Mouse (Mus musculus) embryonic facial prominence, embryonic 15.5 days (tissue): ENCODE results near the gene Snd1. TPM values are rescaled to one million over a fixed set of nuclear protein-coding genes. Genes with fewer than 3 reads are reported as not detected.

ENCODE experiments used
- ATAC-seq: fragments of 200-750 bp; cut with Nextera tagmentation; 2 replicates; pipeline ENCODE4 v1.8.0; 2017; ENCODE audit warnings: low read depth, moderate TSS enrichment; ENCODE audit not compliant: insufficient number of reproducible peaks, low FRiP score, low TSS enrichment
- H3K27ac ChIP-seq: fragments of 300-500 bp; sonication (generic); replicated peaks from 2 replicates; pipeline ENCODE4 v1.5.1; 2015; ENCODE audit warnings: mild to moderate bottlenecking, inconsistent platforms
- H3K27me3 ChIP-seq: fragments of 300-500 bp; sonication (generic); 2 replicates; pipeline ENCODE4 v1.6.1; 2015; ENCODE audit warnings: inconsistent platforms
- H3K36me3 ChIP-seq: fragments of 300-500 bp; sonication (generic); 2 replicates; pipeline ENCODE4 v1.6.1; 2015; ENCODE audit warnings: mild to moderate bottlenecking, inconsistent platforms
- H3K4me1 ChIP-seq: fragments of 300-500 bp; sonication (generic); 2 replicates; pipeline ENCODE4 v1.6.1; 2015; ENCODE audit warnings: inconsistent platforms
- H3K4me2 ChIP-seq: fragments of 300-500 bp; sonication (generic); replicated peaks from 2 replicates; pipeline ENCODE4 v1.6.1; 2015; ENCODE audit warnings: mild to moderate bottlenecking, inconsistent platforms
- H3K4me3 ChIP-seq: fragments of 300-500 bp; sonication (generic); replicated peaks from 2 replicates; pipeline ENCODE4 v1.5.1; 2015; ENCODE audit warnings: mild to moderate bottlenecking, inconsistent platforms
- H3K9ac ChIP-seq: fragments of 300-500 bp; sonication (generic); 2 replicates; pipeline ENCODE4 v1.6.1; 2015; ENCODE audit warnings: inconsistent platforms
- H3K9me3 ChIP-seq: fragments of 300-500 bp; sonication (generic); replicated peaks from 2 replicates; pipeline ENCODE4 v1.6.1; 2016; ENCODE audit warnings: inconsistent platforms
- WGBS: fragments of 180-500 bp; shearing (Covaris S2); methylation state at CpG from one replicate; pipeline ENCODE4 v1.1.7; 2015; 5-methylcytosine and 5-hydroxymethylcytosine counted together
- polyA plus RNA-seq: library from polyadenylated mRNA; unstranded; fragments of >200 nt; fragmentation: Nextera tagmentation; extraction: Ambion mirVana; gene quantifications from 2 replicates; pipeline ENCODE4 v1.2.1, GENCODE M21; 2015

The Snd1 gene
- polyA plus RNA-seq, 1 experiment from 2014 or later, result 112 TPM

GRCm38 (mm10) chr6:28895726-28896125 is 420.8 kb downstream of the Snd1 start:
- Histone ChIP-seq H3K4me2 (no peak overlapping the region), H3K4me3 (no peak overlapping the region), H3K4me1 (0 out of 2 replicates have a peak, but pooled peaks cover 16% of the 10 kb centered on the region), H3K27ac (no peak overlapping the region), H3K9me3 (no peaks in the 10 kb centered on the region), H3K9ac (no peak overlapping the region), H3K36me3 (0 out of 2 replicates have a peak, but pooled peaks cover 8% of the 10 kb centered on the region), H3K27me3 (no peaks in the 10 kb centered on the region)
- ATAC-seq, result no peak
- 75% methylated on average over 6 of the region's 6 CpGs for WGBS

DNA sequence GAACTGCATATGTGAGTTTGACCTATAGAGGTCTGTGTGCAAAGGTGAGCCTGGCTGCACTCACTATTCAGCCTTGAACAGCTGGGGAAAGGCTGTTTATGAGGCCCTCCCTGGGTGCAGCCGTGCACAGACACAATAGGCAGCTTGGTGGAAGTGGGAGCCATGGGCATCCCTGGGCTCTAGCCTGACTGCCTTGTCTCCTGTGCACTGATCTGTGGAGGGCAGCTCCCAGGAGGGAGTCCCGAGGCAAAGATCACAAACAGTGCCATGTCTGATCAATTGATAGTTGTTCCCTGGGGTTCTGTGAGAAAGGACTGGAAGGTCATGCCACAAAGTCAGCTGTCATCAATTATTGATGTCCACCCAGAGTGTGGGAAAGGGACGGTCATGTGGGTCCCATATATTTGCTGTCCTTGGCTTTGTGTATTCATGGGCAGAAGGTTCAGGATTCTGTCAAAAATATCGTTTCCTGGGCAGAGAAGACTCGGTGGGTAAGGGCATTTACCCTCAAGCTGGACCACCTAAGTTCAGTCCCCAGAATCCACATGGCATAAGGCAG is 421.9 kb downstream of the Snd1 start:
- 39% methylated on average over 5 of the region's 5 CpGs for WGBS
- H3K27me3 ChIP-seq, result no peaks in the 10 kb centered on the region

GRCm38 (mm10) chr6:28897326-28898085 is 422.6 kb downstream of the Snd1 start:
- Histone ChIP-seq H3K9ac (no peak overlapping the region), H3K9me3 (no peaks in the 10 kb centered on the region), H3K4me2 (no peak overlapping the region), H3K27ac (no peak overlapping the region), H3K4me1 (0 out of 2 replicates have a peak, but pooled peaks cover 10% of the 10 kb centered on the region), H3K27me3 (no peaks in the 10 kb centered on the region), H3K4me3 (no peak overlapping the region), H3K36me3 (0 out of 2 replicates have a peak, but pooled peaks cover 4% of the 10 kb centered on the region)
- ATAC-seq, result no peak
- 52% methylated on average over 11 of the region's 11 CpGs for WGBS

More for the DNA sequence above, 421.9 kb downstream of the Snd1 start:
- Histone ChIP-seq H3K4me3 (no peak overlapping the region), H3K4me1 (0 out of 2 replicates have a peak, but pooled peaks cover 13% of the 10 kb centered on the region), H3K27ac (no peak overlapping the region), H3K9ac (no peak overlapping the region), H3K9me3 (no peaks in the 10 kb centered on the region), H3K36me3 (0 out of 2 replicates have a peak, but pooled peaks cover 4% of the 10 kb centered on the region), H3K4me2 (no peak overlapping the region)
- no peak for ATAC-seq

- H3K27me3 ChIP-seq, result no peaks in the 10 kb centered on the region
- no peaks in the 10 kb centered on the region for H3K36me3 ChIP-seq
- no peaks in the 10 kb centered on the region for H3K9me3 ChIP-seq
- H3K9ac ChIP-seq, result no peak overlapping the region
- WGBS, result 17% methylated on average over 10 of the region's 10 CpGs
- H3K27ac ChIP-seq, result no peak overlapping the region
- no peak overlapping the region for H3K4me2 ChIP-seq
- 0 out of 2 replicates have a peak, but pooled peaks cover 10% of the 10 kb centered on the region for H3K4me1 ChIP-seq
- H3K4me3 ChIP-seq, result no peak overlapping the region
- peak; percentile 12; the same call in 1 of the 2 replicates for ATAC-seq
Measured at GRCm38 (mm10) chr6:28898836-28899235, 423.9 kb downstream of the Snd1 start.

- no peak for ATAC-seq
- H3K9me3 ChIP-seq, result no peaks in the 10 kb centered on the region
- no peaks in the 10 kb centered on the region for H3K36me3 ChIP-seq
- no peaks in the 10 kb centered on the region for H3K27me3 ChIP-seq
- WGBS, result 53% methylated on average over 2 of the region's 2 CpGs
- H3K4me3 ChIP-seq, result no peak overlapping the region
- H3K27ac ChIP-seq, result no peak overlapping the region
- H3K4me2 ChIP-seq, result no peak overlapping the region
- H3K4me1 ChIP-seq, result 0 out of 2 replicates have a peak, but pooled peaks cover 10% of the 10 kb centered on the region
- no peak overlapping the region for H3K9ac ChIP-seq
Measured at GRCm38 (mm10) chr6:28902573-28902972, 427.6 kb downstream of the Snd1 start.

GRCm38 (mm10) chr6:28904417-28904816 is 429.5 kb downstream of the Snd1 start:
- Histone ChIP-seq H3K27me3 (no peaks in the 10 kb centered on the region), H3K9me3 (no peaks in the 10 kb centered on the region), H3K27ac (no peak overlapping the region), H3K4me3 (no peak overlapping the region), H3K9ac (no peak overlapping the region), H3K36me3 (no peaks in the 10 kb centered on the region), H3K4me1 (no peaks in the 10 kb centered on the region), H3K4me2 (no peak overlapping the region)
- 62% methylated on average over 4 of the region's 4 CpGs for WGBS
- no peak for ATAC-seq

- no peaks in the 10 kb centered on the region for H3K36me3 ChIP-seq
- H3K9me3 ChIP-seq, result no peaks in the 10 kb centered on the region
- H3K27ac ChIP-seq, result no peak overlapping the region
- ATAC-seq, result no peak
- no peak overlapping the region for H3K9ac ChIP-seq
- H3K4me2 ChIP-seq, result no peak overlapping the region
- H3K4me3 ChIP-seq, result no peak overlapping the region
- no peaks in the 10 kb centered on the region for H3K4me1 ChIP-seq
- 54% methylated on average over 8 of the region's 8 CpGs for WGBS
- no peaks in the 10 kb centered on the region for H3K27me3 ChIP-seq
Measured at GRCm38 (mm10) chr6:28905301-28905700, 430.4 kb downstream of the Snd1 start.

GRCm38 (mm10) chr6:28909866-28910265 is 434.9 kb downstream of the Snd1 start:
- H3K4me3 ChIP-seq, result no peak overlapping the region
- ATAC-seq, result no peak
- H3K36me3 ChIP-seq, result no peaks in the 10 kb centered on the region
- H3K9me3 ChIP-seq, result no peaks in the 10 kb centered on the region
- H3K4me1 ChIP-seq, result no peaks in the 10 kb centered on the region
- H3K27me3 ChIP-seq, result no peaks in the 10 kb centered on the region
- no peak overlapping the region for H3K27ac ChIP-seq
- no peak overlapping the region for H3K9ac ChIP-seq
- H3K4me2 ChIP-seq, result no peak overlapping the region
- 78% methylated on average over 15 of the region's 15 CpGs for WGBS

GRCm38 (mm10) chr6:28914981-28915380 is 440.0 kb downstream of the Snd1 start:
- Histone ChIP-seq H3K9me3 (no peaks in the 10 kb centered on the region), H3K4me2 (no peak overlapping the region), H3K4me3 (no peak overlapping the region), H3K27me3 (no peaks in the 10 kb centered on the region), H3K27ac (no peak overlapping the region), H3K36me3 (no peaks in the 10 kb centered on the region), H3K9ac (no peak overlapping the region), H3K4me1 (no peaks in the 10 kb centered on the region)
- no peak for ATAC-seq
- 33% methylated on average over 1 of the region's 1 CpGs for WGBS

DNA sequence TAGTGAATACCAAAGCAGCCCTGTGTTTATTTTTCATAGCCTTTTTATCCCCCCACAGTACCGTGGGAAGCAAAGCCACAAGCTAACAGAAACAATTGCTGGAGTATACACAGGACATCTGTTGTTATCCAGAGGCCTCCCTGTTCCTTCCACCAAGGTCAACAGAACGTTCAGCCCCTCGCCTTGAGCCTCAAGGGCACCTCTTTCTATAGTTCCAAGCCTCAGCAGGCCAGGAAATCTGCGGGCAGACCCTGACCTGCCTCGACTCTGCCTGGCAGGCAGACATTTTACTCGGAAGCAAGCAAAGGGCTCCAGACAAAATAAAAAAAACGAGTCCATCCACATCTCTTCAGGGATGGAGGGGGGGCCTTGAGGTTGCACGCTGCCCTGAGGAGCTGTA is 441.7 kb downstream of the Snd1 start:
- no peak overlapping the region for H3K4me3 ChIP-seq
- H3K36me3 ChIP-seq, result no peaks in the 10 kb centered on the region
- no peaks in the 10 kb centered on the region for H3K9me3 ChIP-seq
- H3K4me1 ChIP-seq, result no peaks in the 10 kb centered on the region
- WGBS, result 20% methylated on average over 8 of the region's 8 CpGs
- no peak overlapping the region for H3K27ac ChIP-seq
- no peak overlapping the region for H3K9ac ChIP-seq
- peak; percentile 29 for ATAC-seq
- no peaks in the 10 kb centered on the region for H3K27me3 ChIP-seq
- H3K4me2 ChIP-seq, result no peak overlapping the region

GRCm38 (mm10) chr6:28919346-28919745 is 444.4 kb downstream of the Snd1 start:
- Histone ChIP-seq H3K9ac (no peak overlapping the region), H3K4me2 (no peak overlapping the region), H3K36me3 (no peaks in the 10 kb centered on the region), H3K4me3 (no peak overlapping the region), H3K9me3 (no peaks in the 10 kb centered on the region), H3K27ac (no peak overlapping the region), H3K27me3 (no peaks in the 10 kb centered on the region), H3K4me1 (no peaks in the 10 kb centered on the region)
- 65% methylated on average over 6 of the region's 6 CpGs for WGBS
- no peak for ATAC-seq
